9 mouse cellular contexts compared by ENCODE assay signal in genomic region chr14:86662846-86663245, GRCm38 (mm10).
"Had no signal": no experiment of that assay in that cellular context is flagged by ENCODE, and none has a peak within 500 bp of the region (broad histone marks: within the 10 kb centered on the region; RNA-seq: fewer than 3 reads in every experiment).

No protein-coding gene starts in this region.

- DNase-seq: liver, postnatal 0 days; lung, adult 2 months; lung, postnatal 14 days; lung, postnatal 36 days; midbrain, embryonic 14.5 days; right cerebral cortex, adult 18-20 months; thymus, adult 2 months; thymus, postnatal 25 days; thymus, postnatal 4 days had no signal
